Mouse (Mus musculus) urinary bladder, postnatal 0 days (tissue): Measurements from ENCODE around the gene Adamts2. TPM values are rescaled to one million over a fixed set of nuclear protein-coding genes. Genes with fewer than 3 reads are reported as not detected.

Experiments used
- polyA plus RNA-seq: library from polyadenylated mRNA; unstranded; fragments of >200 nt; fragmentation: Nextera tagmentation; extraction: Ambion mirVana; gene quantifications from 2 replicates; pipeline ENCODE4 v1.2.1, GENCODE M21; 2015

Adamts2 gene
- 29.8 and 30.2 TPM in 2 replicates for polyA plus RNA-seq

DNA sequence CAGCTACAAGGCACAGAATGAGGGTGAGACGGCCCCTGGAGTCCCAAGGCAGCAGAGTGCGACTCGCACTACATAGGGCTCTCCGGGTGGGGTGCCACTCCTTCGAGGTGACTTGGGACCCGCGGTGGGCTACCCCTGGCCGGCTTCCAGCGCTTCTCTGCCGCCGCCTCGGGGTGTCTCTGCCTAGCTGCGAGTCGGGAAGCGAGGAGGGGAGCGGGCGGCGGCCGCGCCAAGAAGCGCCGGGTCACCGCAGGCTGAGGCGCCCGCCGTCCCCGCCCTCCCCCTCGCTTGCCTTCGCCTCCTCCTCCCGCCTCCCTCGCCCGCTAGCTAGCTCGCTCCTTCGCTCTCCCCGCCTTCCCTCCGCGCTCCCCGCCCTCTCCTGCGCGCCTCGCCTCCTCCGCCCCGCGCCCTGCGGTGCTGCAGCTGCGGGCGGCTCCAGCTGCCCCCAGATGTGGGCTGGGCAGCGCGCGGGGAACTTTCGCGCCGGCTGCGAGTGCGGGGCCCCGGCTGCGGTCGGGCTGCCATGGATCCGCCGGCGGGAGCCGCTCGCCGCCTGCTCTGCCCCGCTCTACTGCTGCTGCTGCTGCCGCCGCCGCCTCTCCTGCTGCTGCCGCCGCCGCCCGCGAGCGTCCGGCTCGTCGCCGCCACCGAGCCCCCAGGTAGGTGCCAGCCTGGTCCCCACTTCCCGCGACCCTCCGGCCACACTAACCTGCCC lies at the start of gene Adamts2:
Gene Adamts2 (plus strand): TSS at position 444 of the 715 bp plus-strand sequence.

DNA sequence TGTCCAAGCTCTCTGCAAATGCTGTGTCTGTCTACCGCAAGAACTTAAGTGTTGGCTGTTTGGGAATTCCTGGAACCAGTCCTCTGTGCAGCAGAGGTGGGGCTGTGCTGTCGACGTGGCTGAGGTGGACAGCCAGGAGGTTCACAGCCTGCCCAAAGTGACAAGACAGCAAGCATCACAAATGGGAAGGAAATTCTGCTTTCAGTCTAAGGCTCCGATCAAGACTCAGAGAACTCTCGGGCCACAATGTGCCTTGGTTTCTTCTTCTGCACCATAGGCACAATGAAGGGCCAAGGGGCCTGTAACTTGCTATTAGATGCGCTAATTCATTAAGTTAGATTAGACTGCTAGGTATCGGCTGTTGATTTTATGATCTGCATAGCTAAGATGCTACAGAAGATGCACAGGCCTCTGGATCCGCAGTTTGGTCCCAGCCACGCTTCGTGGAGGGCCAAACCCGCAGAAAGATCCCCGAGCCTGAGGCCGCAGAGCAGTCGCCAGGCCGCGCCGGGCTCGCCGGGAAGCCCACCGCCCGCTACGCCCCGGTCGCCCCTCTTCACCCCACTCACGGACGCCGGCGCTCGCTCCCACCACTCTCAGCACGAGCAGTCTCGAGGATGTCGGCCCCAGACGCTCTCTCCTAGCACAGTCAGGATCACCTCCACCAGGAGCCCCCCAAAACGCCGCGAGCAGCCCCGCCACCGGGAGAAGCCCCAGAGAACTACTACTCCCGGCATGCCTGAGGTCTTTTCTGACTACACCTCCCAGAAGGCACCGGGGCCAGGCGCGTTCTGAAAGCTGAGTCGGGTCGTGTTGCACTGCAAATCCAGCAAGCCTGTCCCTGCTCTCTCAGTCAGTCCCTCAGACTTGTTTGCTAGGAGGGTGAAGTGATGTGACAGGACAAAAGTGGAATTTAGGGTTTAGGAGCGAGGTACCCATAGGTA lies 225.4 kb downstream of the Adamts2 start, which contains the start of gene Zfp354c:
Gene Zfp354c (minus strand): TSS at position 715 of the 944 bp plus-strand sequence.

DNA sequence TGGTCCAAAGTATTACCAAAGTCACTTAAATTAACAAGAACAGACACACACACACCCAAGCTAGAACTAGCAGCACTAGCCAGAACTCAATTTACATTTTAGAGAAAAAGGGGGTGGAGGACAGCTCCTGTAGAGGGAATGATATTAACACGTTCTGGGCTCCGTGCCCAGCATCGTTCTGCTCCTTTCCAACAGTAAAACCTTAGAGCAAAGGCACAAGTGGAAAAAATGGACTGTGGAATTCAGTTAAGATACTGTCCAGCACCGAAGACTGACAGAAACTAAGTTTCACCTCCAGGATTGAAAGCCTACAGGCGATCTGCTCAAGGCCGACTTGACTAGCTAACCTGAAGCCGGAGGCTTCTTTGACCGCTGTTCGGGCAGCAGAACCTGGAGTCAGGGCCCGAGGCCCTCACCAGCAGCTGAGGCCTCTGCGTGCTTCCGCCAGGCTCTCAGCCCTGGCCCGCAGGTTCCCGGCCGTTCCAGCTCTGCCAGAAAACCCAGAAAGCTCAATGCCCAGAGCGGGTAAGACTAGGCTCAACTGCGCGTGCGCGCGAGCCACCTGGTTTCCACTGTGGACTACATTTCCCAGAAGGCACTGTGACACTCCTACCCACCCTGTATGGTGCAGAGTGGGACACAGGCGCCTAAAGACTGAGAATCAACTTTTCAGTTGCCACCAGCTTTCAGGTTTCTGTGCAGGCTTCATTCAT lies 239.3 kb downstream of the Adamts2 start, which contains the start of gene Zfp879:
Gene Zfp879 (minus strand): TSS at position 530 of the 713 bp plus-strand sequence.

DNA sequence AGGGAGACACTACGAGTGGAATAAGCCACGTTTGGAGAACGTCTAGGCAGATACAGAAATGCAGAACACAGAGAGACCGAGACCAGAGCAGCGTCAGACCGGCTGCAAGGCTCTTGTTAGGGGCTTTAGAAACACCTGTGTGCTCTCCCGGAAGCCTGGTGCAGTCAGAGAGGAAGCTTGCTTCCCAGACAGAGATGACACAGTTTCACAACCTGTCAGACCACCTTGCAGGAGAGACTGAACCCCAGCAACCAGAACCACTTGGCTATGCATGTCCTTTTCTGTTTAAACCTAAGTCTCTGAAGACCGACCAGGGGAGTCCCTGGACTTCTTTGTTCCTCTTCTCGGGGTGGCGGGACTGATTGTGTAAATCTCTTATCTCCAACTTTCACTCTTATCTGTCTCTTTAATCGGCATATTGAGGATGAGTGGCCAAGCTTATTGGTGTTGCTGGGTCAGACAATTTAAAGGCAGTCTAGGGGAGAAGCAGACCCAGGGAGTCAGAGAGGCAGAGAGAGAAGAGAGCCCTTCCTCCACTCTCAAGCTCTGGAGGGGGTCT lies 248.4 kb downstream of the Adamts2 start, which contains the start of gene Grm6:
Gene Grm6 (plus strand): TSS at position 509 of the 559 bp plus-strand sequence.

Other genes starting within 250 kb of the Adamts2 start
- 0.31 and 0.45 TPM in 2 replicates for gene Cby3, start 247.6 kb upstream of the Adamts2 start, polyA plus RNA-seq
- gene Hnrnph1, start 225.1 kb upstream of the Adamts2 start, polyA plus RNA-seq = 123 and 133 TPM in 2 replicates
- 19.7 and 19.9 TPM in 2 replicates for gene Rufy1, start 171.0 kb upstream of the Adamts2 start, polyA plus RNA-seq
- gene Zfp354c, start 225.6 kb downstream of the Adamts2 start, polyA plus RNA-seq = 8.2 and 8.6 TPM in 2 replicates
- 0.18 and 0.28 TPM in 2 replicates for gene Zfp879, start 239.5 kb downstream of the Adamts2 start, polyA plus RNA-seq
- gene Grm6, start 248.6 kb downstream of the Adamts2 start, polyA plus RNA-seq = 0.24 TPM in 1 of 2 replicates, not detected in the other